In genomic region chr11:61234174-61234573, GRCm38 (mm10) we compare ENCODE assay signal across 25 mouse cellular contexts. TPM values are rescaled to one million over a fixed set of nuclear protein-coding genes. Genes with fewer than 3 reads are reported as not detected.
DNase-seq lines count a peak whose midpoint lies in the region; ATAC-seq and TF ChIP-seq lines count a peak whose summit lies in the region.
"Had no signal": no experiment of that assay in that cellular context is flagged by ENCODE, and none has a peak within 500 bp of the region (broad histone marks: within the 10 kb centered on the region; RNA-seq: fewer than 3 reads in every experiment).

No protein-coding gene starts in this region.

- H3K36me3 ChIP-seq in liver, adult 2 months (ENCODE audit: control insufficient read depth, insufficient read depth, low read length): no peaks in the 10 kb centered on the region
- no peaks in the 10 kb centered on the region for H3K36me3 ChIP-seq in liver, embryonic 12.5 days
- no peaks in the 10 kb centered on the region for H3K36me3 ChIP-seq in liver, embryonic 15.5 days (replicated peaks)
- no peaks in the 10 kb centered on the region for H3K36me3 ChIP-seq in hindbrain, embryonic 16.5 days (ENCODE audit: control insufficient read depth, insufficient read depth, low read length)
- H3K36me3 ChIP-seq: embryonic facial prominence, embryonic 12.5 days; forebrain, embryonic 12.5 days; forebrain, embryonic 15.5 days; heart, embryonic 12.5 days; heart, embryonic 15.5 days had no signal

- no peaks in the 10 kb centered on the region for H3K9me3 ChIP-seq in liver, embryonic 12.5 days (replicated peaks)
- H3K9me3 ChIP-seq in liver, embryonic 15.5 days (replicated peaks): no peaks in the 10 kb centered on the region
- H3K9me3 ChIP-seq in hindbrain, embryonic 16.5 days (ENCODE audit: control insufficient read depth, low read length): no peaks in the 10 kb centered on the region
- H3K9me3 ChIP-seq: embryonic facial prominence, embryonic 12.5 days; forebrain, embryonic 12.5 days; forebrain, embryonic 15.5 days; heart, embryonic 12.5 days; heart, embryonic 15.5 days had no signal

- no peaks in the 10 kb centered on the region for H3K27me3 ChIP-seq in liver, adult 2 months (ENCODE audit: control insufficient read depth, insufficient read depth, low read length)
- peaks cover 31% of the 10 kb centered on the region for H3K27me3 ChIP-seq in liver, embryonic 12.5 days (replicated peaks)
- H3K27me3 ChIP-seq in liver, embryonic 15.5 days: peaks cover 7% of the 10 kb centered on the region; the same call in 1 of the 2 replicates
- no peaks in the 10 kb centered on the region for H3K27me3 ChIP-seq in hindbrain, embryonic 16.5 days (replicated peaks; ENCODE audit: control insufficient read depth, insufficient read depth, low read length)
- H3K27me3 ChIP-seq: embryonic facial prominence, embryonic 12.5 days; forebrain, embryonic 12.5 days; forebrain, embryonic 15.5 days had no signal

- H3K4me2 ChIP-seq in liver, embryonic 12.5 days: no peak overlapping the region
- H3K4me2 ChIP-seq in liver, embryonic 15.5 days: peak overlapping the region; percentile 38
- no peak overlapping the region for H3K4me2 ChIP-seq in hindbrain, embryonic 16.5 days (ENCODE audit: low read length)
- H3K4me2 ChIP-seq: embryonic facial prominence, embryonic 12.5 days; forebrain, embryonic 12.5 days; forebrain, embryonic 15.5 days; heart, embryonic 12.5 days; heart, embryonic 15.5 days; hindbrain, embryonic 14.5 days had no signal

- ATAC-seq in liver, embryonic 12.5 days: peak; percentile 35; the same call in 1 of the 2 replicates
- peak; percentile 73 for ATAC-seq in liver, embryonic 15.5 days (ENCODE audit: insufficient read depth)
- no peak for ATAC-seq in hindbrain, embryonic 16.5 days
- ATAC-seq: CD4-positive, CD25-positive, alpha-beta regulatory T cell, adult 4 months; forebrain, embryonic 15.5 days had no signal

- TF ChIP-seq CTCF in liver, adult 2 months (IDR thresholded peaks at IDR 0.05; ENCODE audit: low read depth, low read length): no peak

- H3K27ac ChIP-seq in liver, adult 2 months (replicated peaks; ENCODE audit: insufficient read depth, low read depth, low read length): peak overlapping the region; percentile 38; the same call in 1 of the 2 replicates
- H3K27ac ChIP-seq in liver, embryonic 12.5 days: no peak overlapping the region
- peak overlapping the region; percentile 62 for H3K27ac ChIP-seq in liver, embryonic 15.5 days (replicated peaks)
- no peak overlapping the region for H3K27ac ChIP-seq in hindbrain, embryonic 16.5 days (ENCODE audit: low read depth, low read length)
- H3K27ac ChIP-seq: embryonic facial prominence, embryonic 12.5 days; forebrain, embryonic 12.5 days; forebrain, embryonic 15.5 days; heart, embryonic 15.5 days; hindbrain, embryonic 14.5 days had no signal

- H3K79me2 ChIP-seq in liver, adult 2 months (ENCODE audit: control insufficient read depth, insufficient read depth, low read length): no peaks in the 10 kb centered on the region

- WGBS in liver, adult 2 months: 13% methylated on average over 5 of the region's 5 CpGs
- WGBS in liver, embryonic 12.5 days (ENCODE audit: insufficient replicate concordance): 45% methylated on average over 5 of the region's 5 CpGs
- 36% methylated on average over 5 of the region's 5 CpGs for WGBS in liver, embryonic 15.5 days (ENCODE audit: insufficient replicate concordance)
- WGBS in hindbrain, embryonic 16.5 days: 66% methylated on average over 5 of the region's 5 CpGs

- H3K4me1 ChIP-seq in liver, adult 2 months (ENCODE audit: control insufficient read depth, insufficient read depth, low read length): peaks cover 17% of the 10 kb centered on the region; the same call in 1 of the 2 replicates
- H3K4me1 ChIP-seq in liver, embryonic 12.5 days: no peaks in the 10 kb centered on the region
- peaks cover 8% of the 10 kb centered on the region; the same call in 1 of the 2 replicates for H3K4me1 ChIP-seq in liver, embryonic 15.5 days (replicated peaks)
- 0 out of 2 replicates have a peak, but pooled peaks cover 2% of the 10 kb centered on the region for H3K4me1 ChIP-seq in hindbrain, embryonic 16.5 days (ENCODE audit: control insufficient read depth, insufficient read depth, low read depth, low read length)
- H3K4me1 ChIP-seq: forebrain, embryonic 12.5 days had no signal

- H3K4me3 ChIP-seq in liver, adult 2 months (ENCODE audit: insufficient read depth, low read depth, low read length): no peak overlapping the region
- no peak overlapping the region for H3K4me3 ChIP-seq in liver, embryonic 12.5 days
- H3K4me3 ChIP-seq in liver, embryonic 15.5 days (replicated peaks): no peak overlapping the region
- no peak overlapping the region for H3K4me3 ChIP-seq in hindbrain, embryonic 16.5 days (ENCODE audit: low read length)
- H3K4me3 ChIP-seq: embryonic facial prominence, embryonic 12.5 days; erythroblast, embryonic 14.5 days; forebrain, embryonic 12.5 days; forebrain, embryonic 15.5 days; heart, embryonic 12.5 days; heart, embryonic 15.5 days had no signal

- no peak for TF ChIP-seq POLR2A in liver, adult 2 months (IDR thresholded peaks at IDR 0.05; ENCODE audit: extremely low read depth, insufficient read depth, low read length)

- peak; percentile 83 for DNase-seq in liver, adult 2 months (ENCODE audit: extremely low read depth, low read depth, low spot score)
- DNase-seq in yolk sac, embryonic 10.5 days (ENCODE audit: low spot score): peak; percentile 40
- no peak for DNase-seq in urinary bladder, postnatal 36 days (ENCODE audit: low spot score in 2 of 2)
- DNase-seq: adrenal gland, adult 2 months; adrenal gland, postnatal 14 days; cerebellum, adult 11 months; cerebellum, adult 2 months; cerebellum, postnatal 14 days; gastrocnemius, postnatal 25 days; heart, adult 18-20 months; heart, postnatal 14 days; heart, postnatal 4 days had no signal

- 0 out of 2 replicates have a peak overlapping the region, but pooled peaks have one; percentile 23 for H3K9ac ChIP-seq in liver, adult 2 months (ENCODE audit: low read depth, low read length)
- H3K9ac ChIP-seq in liver, embryonic 12.5 days: no peak overlapping the region
- no peak overlapping the region for H3K9ac ChIP-seq in liver, embryonic 15.5 days
- no peak overlapping the region for H3K9ac ChIP-seq in hindbrain, embryonic 16.5 days (ENCODE audit: low read depth, low read length)
- H3K9ac ChIP-seq: embryonic facial prominence, embryonic 12.5 days; forebrain, embryonic 12.5 days; forebrain, embryonic 15.5 days; heart, embryonic 12.5 days; heart, embryonic 15.5 days; hindbrain, embryonic 14.5 days had no signal

RNA-seq across cellular contexts. Expression of gene Aldh3a1, which starts 26.8 kb away (rescaled TPM):
- total RNA-seq in liver, adult 2 months (2014; rRNA removed): 0.20 TPM in 1 of 2 replicates, not detected in the other
- 0.05 TPM in 1 of 2 replicates, not detected in the other for polyA plus RNA-seq in liver, adult 2 months (2012; rRNA removed)
- polyA plus RNA-seq in liver, embryonic 12.5 days (2016; fragmentation: Nextera tagmentation; extraction: Ambion mirVana): 0.07 TPM in 1 of 2 replicates, not detected in the other
- polyA plus RNA-seq in liver, embryonic 15.5 days (2015; fragmentation: Nextera tagmentation; extraction: Ambion mirVana): 0.10 and 0.14 TPM in 2 replicates
- 0.40 and 0.41 TPM in 2 replicates for polyA plus RNA-seq in hindbrain, embryonic 16.5 days (2015; fragmentation: Nextera tagmentation; extraction: Ambion mirVana)
- total RNA-seq: adrenal gland, postnatal 14 days; adrenal gland, postnatal 4 days had no signal
- polyA plus RNA-seq: CD4-positive, CD25-positive, alpha-beta regulatory T cell, adult 4 months; erythroblast, embryonic 14.5 days; forebrain, embryonic 12.5 days; heart, embryonic 12.5 days; hindbrain, embryonic 11.5 days; hindbrain, embryonic 14.5 days had no signal

RNA-seq across cellular contexts. Expression of gene Aldh3a2, which starts 33.1 kb away (rescaled TPM):
- 229 and 294 TPM in 2 replicates for total RNA-seq in liver, adult 2 months (2014; rRNA removed)
- 251 and 399 TPM in 2 replicates for polyA plus RNA-seq in liver, adult 2 months (2012; rRNA removed)
- 19.5 and 24.5 TPM in 2 replicates for polyA plus RNA-seq in liver, embryonic 12.5 days (2016; fragmentation: Nextera tagmentation; extraction: Ambion mirVana)
- polyA plus RNA-seq in liver, embryonic 15.5 days (2015; fragmentation: Nextera tagmentation; extraction: Ambion mirVana): 32.4 and 33.0 TPM in 2 replicates
- polyA plus RNA-seq in hindbrain, embryonic 16.5 days (2015; fragmentation: Nextera tagmentation; extraction: Ambion mirVana): 35.8 TPM in 2 replicates
- polyA plus RNA-seq: erythroblast, embryonic 14.5 days had no signal

RNA-seq across cellular contexts. Expression of gene Usp22, which starts 59.3 kb away (rescaled TPM):
- total RNA-seq in liver, adult 2 months (2014; rRNA removed): 13.6 and 17.0 TPM in 2 replicates
- polyA plus RNA-seq in liver, adult 2 months (2012; rRNA removed): 14.9 and 15.7 TPM in 2 replicates
- polyA plus RNA-seq in liver, embryonic 12.5 days (2016; fragmentation: Nextera tagmentation; extraction: Ambion mirVana): 28.5 and 30.8 TPM in 2 replicates
- 15.9 and 17.0 TPM in 2 replicates for polyA plus RNA-seq in liver, embryonic 15.5 days (2015; fragmentation: Nextera tagmentation; extraction: Ambion mirVana)
- polyA plus RNA-seq in hindbrain, embryonic 16.5 days (2015; fragmentation: Nextera tagmentation; extraction: Ambion mirVana): 341 and 401 TPM in 2 replicates

Comparison
In these comparisons a context has a peak if more than half of its experiments do, and no peak if none do; other contexts are left out.
1. H3K27ac ChIP-seq: peak in liver, adult 2 months (single experiment) and liver, embryonic 15.5 days (single experiment); none in liver, embryonic 12.5 days (single experiment) and hindbrain, embryonic 16.5 days (single experiment).
2. DNase-seq: peak in liver, adult 2 months (single experiment) and yolk sac, embryonic 10.5 days (single experiment); none in urinary bladder, postnatal 36 days (0 of 2).
3. RNA of gene Usp22, which starts 59.3 kb away (polyA plus RNA-seq): 341 to 401 TPM in hindbrain, embryonic 16.5 days; 28.5 to 30.8 TPM in liver, embryonic 12.5 days, 15.9 to 17.0 TPM in liver, embryonic 15.5 days and 14.9 to 15.7 TPM in liver, adult 2 months; every median in the first group is over 10 times any median in the second.